Mouse (Mus musculus): ENCODE measurements around the gene Btnl2. TPM values are rescaled to one million over a fixed set of nuclear protein-coding genes. Genes with fewer than 3 reads are reported as not detected.

Gene Btnl2
- polyA plus RNA-seq, 1 experiment from 2014 or later: 43.0 TPM

- 67% methylated on average over 3 of the region's 3 CpGs for WGBS
- no peak overlapping the region for H3K27ac ChIP-seq (ENCODE audit: low read depth, low read length)
- H3K36me3 ChIP-seq (ENCODE audit: control insufficient read depth, insufficient read depth): no peaks in the 10 kb centered on the region
- H3K4me1 ChIP-seq (replicated peaks; ENCODE audit: control insufficient read depth, insufficient read depth, low read length): no peaks in the 10 kb centered on the region
- H3K9ac ChIP-seq (ENCODE audit: low read depth, low read length): no peak overlapping the region
- no peak for TF ChIP-seq CTCF (IDR thresholded peaks at IDR 0.05; ENCODE audit: low read depth)
- H3K27me3 ChIP-seq (replicated peaks; ENCODE audit: control insufficient read depth, insufficient read depth, low read length): 0 out of 2 replicates have a peak, but pooled peaks cover 4% of the 10 kb centered on the region
- H3K9me3 ChIP-seq (ENCODE audit: control insufficient read depth): no peaks in the 10 kb centered on the region
- no peak for ATAC-seq
- no peak overlapping the region for H3K4me2 ChIP-seq (replicated peaks; ENCODE audit: low read depth)
- no peak overlapping the region for H3K4me3 ChIP-seq (ENCODE audit: low read depth, low read length)
Observed at GRCm38 (mm10) chr17:34340619-34341402, 13.8 kb upstream of the Btnl2 start.

DNA sequence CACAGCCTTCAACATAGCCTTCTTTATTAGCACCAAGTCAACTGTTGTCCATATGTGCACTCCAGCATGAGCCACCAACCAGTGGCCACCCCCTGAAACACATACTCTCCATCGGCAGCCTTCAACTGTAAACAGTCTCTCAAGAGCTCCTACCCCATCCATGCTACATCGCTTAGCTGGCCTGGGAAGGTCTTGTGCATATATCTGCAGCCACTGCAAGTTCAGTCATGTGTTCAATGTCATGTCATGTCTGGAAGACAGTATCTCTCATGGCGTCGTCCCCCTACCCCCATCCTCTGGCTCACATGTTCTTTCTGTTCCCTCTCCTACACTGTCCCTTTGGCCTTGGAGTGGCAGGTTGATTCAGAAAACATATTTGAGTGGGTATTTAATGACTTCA, 9.7 kb upstream of the Btnl2 start:
- WGBS: 84% methylated on average over 4 of the region's 4 CpGs
- ATAC-seq: no peak
- no peaks in the 10 kb centered on the region for H3K36me3 ChIP-seq (ENCODE audit: control insufficient read depth, insufficient read depth)

GRCm38 (mm10) chr17:34345486-34345885, 9.1 kb upstream of the Btnl2 start:
- Histone ChIP-seq H3K4me2 (replicated peaks; ENCODE audit: low read depth) (no peak overlapping the region), H3K9me3 (ENCODE audit: control insufficient read depth) (no peaks in the 10 kb centered on the region), H3K4me1 (replicated peaks; ENCODE audit: control insufficient read depth, insufficient read depth, low read length) (no peaks in the 10 kb centered on the region), H3K27ac (ENCODE audit: low read depth, low read length) (no peak overlapping the region), H3K9ac (ENCODE audit: low read depth, low read length) (no peak overlapping the region), H3K27me3 (replicated peaks; ENCODE audit: control insufficient read depth, insufficient read depth, low read length) (0 out of 2 replicates have a peak, but pooled peaks cover 7% of the 10 kb centered on the region), H3K36me3 (ENCODE audit: control insufficient read depth, insufficient read depth) (no peaks in the 10 kb centered on the region), H3K4me3 (ENCODE audit: low read depth, low read length) (no peak overlapping the region)
- 84% methylated on average over 7 of the region's 7 CpGs for WGBS
- TF ChIP-seq CTCF (IDR thresholded peaks at IDR 0.05; ENCODE audit: low read depth): no peak
- ATAC-seq: no peak

More for the DNA sequence above, 9.7 kb upstream of the Btnl2 start:
- Histone ChIP-seq H3K9me3 (ENCODE audit: control insufficient read depth) (no peaks in the 10 kb centered on the region), H3K27ac (ENCODE audit: low read depth, low read length) (no peak overlapping the region), H3K4me1 (replicated peaks; ENCODE audit: control insufficient read depth, insufficient read depth, low read length) (no peaks in the 10 kb centered on the region), H3K4me3 (ENCODE audit: low read depth, low read length) (no peak overlapping the region), H3K9ac (ENCODE audit: low read depth, low read length) (no peak overlapping the region), H3K27me3 (replicated peaks; ENCODE audit: control insufficient read depth, insufficient read depth, low read length) (0 out of 2 replicates have a peak, but pooled peaks cover 4% of the 10 kb centered on the region), H3K4me2 (replicated peaks; ENCODE audit: low read depth) (no peak overlapping the region)
- TF ChIP-seq CTCF (IDR thresholded peaks at IDR 0.05; ENCODE audit: low read depth): no peak

DNA sequence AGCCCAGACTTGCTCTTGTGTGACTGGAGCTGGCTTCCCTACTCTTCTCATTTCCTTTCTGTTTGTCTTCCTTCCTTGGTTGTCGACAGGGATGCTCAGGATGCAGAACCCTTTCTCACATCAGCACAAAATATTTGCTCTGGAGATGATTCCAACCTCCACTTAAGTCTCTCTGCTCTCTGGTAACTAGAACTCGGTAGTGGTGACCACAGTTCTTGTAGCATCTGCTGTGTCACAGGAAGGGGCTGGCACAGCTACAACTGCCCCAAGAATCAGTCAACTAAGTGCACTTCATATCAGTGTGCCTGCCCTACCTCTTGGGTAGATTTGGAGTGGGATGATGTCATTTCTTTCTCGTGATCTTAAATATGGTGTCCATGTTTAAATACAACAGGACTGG, 8.6 kb upstream of the Btnl2 start:
- H3K9ac ChIP-seq (ENCODE audit: low read depth, low read length): no peak overlapping the region
- H3K27me3 ChIP-seq (replicated peaks; ENCODE audit: control insufficient read depth, insufficient read depth, low read length): 0 out of 2 replicates have a peak, but pooled peaks cover 9% of the 10 kb centered on the region
- WGBS: 74% methylated on average over 3 of the region's 3 CpGs
- no peaks in the 10 kb centered on the region for H3K36me3 ChIP-seq (ENCODE audit: control insufficient read depth, insufficient read depth)
- no peaks in the 10 kb centered on the region for H3K4me1 ChIP-seq (replicated peaks; ENCODE audit: control insufficient read depth, insufficient read depth, low read length)
- no peak overlapping the region for H3K4me2 ChIP-seq (replicated peaks; ENCODE audit: low read depth)
- H3K4me3 ChIP-seq (ENCODE audit: low read depth, low read length): no peak overlapping the region
- TF ChIP-seq CTCF (IDR thresholded peaks at IDR 0.05; ENCODE audit: low read depth): no peak
- no peaks in the 10 kb centered on the region for H3K9me3 ChIP-seq (ENCODE audit: control insufficient read depth)
- ATAC-seq: no peak
- H3K27ac ChIP-seq (ENCODE audit: low read depth, low read length): no peak overlapping the region

DNA sequence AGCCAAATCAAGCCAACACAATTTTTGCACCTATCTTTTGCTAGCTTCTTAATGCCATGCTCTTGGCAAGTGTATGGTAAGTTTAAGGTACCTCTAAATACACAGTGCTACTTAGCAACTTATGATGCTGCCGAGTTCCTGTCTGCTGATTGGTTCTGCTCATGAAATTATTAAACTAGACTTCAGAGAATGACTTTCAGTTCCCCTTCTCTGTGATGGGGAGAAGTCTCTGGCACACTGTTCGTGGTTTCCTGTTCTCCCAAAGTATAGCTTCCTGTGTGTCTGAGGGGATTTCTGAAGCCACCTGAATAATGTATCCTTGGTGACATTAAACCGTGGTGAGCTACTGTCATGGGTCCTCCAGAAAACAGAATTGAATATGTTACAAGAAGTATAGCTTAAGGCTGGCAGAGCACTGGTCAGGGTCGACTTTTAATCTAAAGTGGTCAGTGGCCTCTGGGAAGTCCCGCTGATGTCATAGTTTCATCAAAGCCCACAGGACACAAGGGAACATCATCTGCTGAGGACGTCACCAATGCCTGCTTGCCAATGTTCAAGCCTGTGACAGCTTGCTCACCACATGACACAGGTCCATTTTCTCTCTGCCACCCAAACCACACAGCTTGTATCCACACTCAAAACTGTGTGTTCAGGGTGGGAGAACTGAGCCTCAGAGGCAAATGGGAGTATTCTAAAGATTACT, 6.9 kb upstream of the Btnl2 start:
- no peaks in the 10 kb centered on the region for H3K36me3 ChIP-seq (ENCODE audit: control insufficient read depth, insufficient read depth)
- no peak overlapping the region for H3K4me3 ChIP-seq (ENCODE audit: low read depth, low read length)
- H3K27ac ChIP-seq (ENCODE audit: low read depth, low read length): no peak overlapping the region
- ATAC-seq: no peak
- H3K4me2 ChIP-seq (replicated peaks; ENCODE audit: low read depth): no peak overlapping the region
- no peaks in the 10 kb centered on the region for H3K4me1 ChIP-seq (replicated peaks; ENCODE audit: control insufficient read depth, insufficient read depth, low read length)
- no peak for TF ChIP-seq CTCF (IDR thresholded peaks at IDR 0.05; ENCODE audit: low read depth)
- H3K27me3 ChIP-seq (replicated peaks; ENCODE audit: control insufficient read depth, insufficient read depth, low read length): 0 out of 2 replicates have a peak, but pooled peaks cover 9% of the 10 kb centered on the region
- WGBS: 66% methylated on average over 6 of the region's 6 CpGs
- H3K9me3 ChIP-seq (ENCODE audit: control insufficient read depth): no peaks in the 10 kb centered on the region
- no peak overlapping the region for H3K9ac ChIP-seq (ENCODE audit: low read depth, low read length)

DNA sequence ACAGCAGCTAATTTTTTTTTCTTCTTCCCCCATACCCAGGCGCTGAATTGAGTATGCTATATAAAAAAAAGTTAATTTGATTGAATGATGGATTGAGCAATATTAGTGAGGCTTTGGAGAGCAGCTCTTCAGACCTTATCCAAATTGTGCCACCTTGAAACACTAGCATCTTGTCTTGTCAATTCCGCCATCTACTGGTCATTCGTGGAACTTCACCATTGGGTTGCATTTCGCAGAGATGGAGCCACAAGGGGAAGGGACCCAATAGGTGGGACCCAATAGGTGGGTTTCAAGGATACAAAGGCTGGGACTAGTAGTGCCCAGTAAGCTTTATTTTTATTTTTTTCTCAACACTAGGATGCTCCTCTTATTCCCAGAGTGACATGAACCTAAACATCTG, 5.2 kb upstream of the Btnl2 start:
- Histone ChIP-seq H3K27ac (ENCODE audit: low read depth, low read length) (no peak overlapping the region), H3K9me3 (ENCODE audit: control insufficient read depth) (no peaks in the 10 kb centered on the region), H3K4me1 (replicated peaks; ENCODE audit: control insufficient read depth, insufficient read depth, low read length) (no peaks in the 10 kb centered on the region), H3K9ac (ENCODE audit: low read depth, low read length) (no peak overlapping the region), H3K27me3 (replicated peaks; ENCODE audit: control insufficient read depth, insufficient read depth, low read length) (0 out of 2 replicates have a peak, but pooled peaks cover 5% of the 10 kb centered on the region), H3K4me2 (replicated peaks; ENCODE audit: low read depth) (no peak overlapping the region), H3K4me3 (ENCODE audit: low read depth, low read length) (no peak overlapping the region), H3K36me3 (ENCODE audit: control insufficient read depth, insufficient read depth) (no peaks in the 10 kb centered on the region)
- no peak for ATAC-seq
- 4% methylated on average over 4 of the region's 4 CpGs for WGBS
- TF ChIP-seq CTCF (IDR thresholded peaks at IDR 0.05; ENCODE audit: low read depth): peak; percentile 91
